Mouse (Mus musculus) ovary, postnatal 36 days (tissue): ENCODE results near the gene Fgfr2.

ENCODE experiments used
- DNase-seq: peaks from one replicate; pipeline ENCODE4 v3.0.0; 2022; ENCODE audit warnings: low spot score, mixed read lengths

Fgfr2 gene

GRCm38 (mm10) chr7:130368036-130368826 is 2754.9 kb downstream of the Fgfr2 start:
- no peak for DNase-seq

DNA sequence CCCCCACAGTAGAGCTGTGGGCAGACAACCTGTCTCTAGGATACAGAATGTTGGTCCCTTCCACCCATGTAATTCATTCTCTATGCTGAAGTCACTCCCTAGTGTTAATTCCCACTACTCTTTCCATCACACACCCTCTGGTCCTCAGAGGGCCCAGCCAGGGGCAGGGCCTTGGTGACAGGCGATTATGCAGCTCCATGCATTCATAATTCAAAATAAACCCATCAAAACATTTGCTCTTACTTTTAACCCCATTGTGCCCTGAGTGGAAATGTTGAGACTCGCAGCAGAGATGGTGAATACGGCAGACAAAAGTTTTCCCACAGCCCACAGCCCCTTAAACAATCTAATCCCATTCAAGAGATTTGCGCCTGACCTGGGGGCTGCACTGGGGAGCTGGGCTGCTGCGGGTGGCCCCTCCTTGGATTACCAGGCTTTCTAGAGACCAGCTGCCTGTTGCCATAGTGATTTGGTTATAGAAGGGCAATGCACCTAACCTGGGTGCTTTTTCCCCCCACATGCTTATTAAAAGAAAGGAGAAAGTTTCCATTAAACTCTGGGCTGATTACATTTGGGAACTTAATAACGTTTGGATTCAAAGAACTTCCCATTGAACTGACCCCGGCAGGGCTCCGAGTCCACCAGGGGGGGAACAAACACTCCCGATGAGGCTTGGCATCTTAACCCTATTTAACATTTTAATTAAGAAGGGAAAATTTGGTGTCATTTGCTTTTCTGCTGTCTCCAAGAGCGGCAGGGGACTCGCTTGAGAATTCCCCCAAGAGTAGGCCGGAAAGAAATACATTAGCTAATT is 2755.7 kb downstream of the Fgfr2 start:
- DNase-seq: no peak

GRCm38 (mm10) chr7:130365711-130366110 is 2757.4 kb downstream of the Fgfr2 start:
- DNase-seq: no peak

DNA sequence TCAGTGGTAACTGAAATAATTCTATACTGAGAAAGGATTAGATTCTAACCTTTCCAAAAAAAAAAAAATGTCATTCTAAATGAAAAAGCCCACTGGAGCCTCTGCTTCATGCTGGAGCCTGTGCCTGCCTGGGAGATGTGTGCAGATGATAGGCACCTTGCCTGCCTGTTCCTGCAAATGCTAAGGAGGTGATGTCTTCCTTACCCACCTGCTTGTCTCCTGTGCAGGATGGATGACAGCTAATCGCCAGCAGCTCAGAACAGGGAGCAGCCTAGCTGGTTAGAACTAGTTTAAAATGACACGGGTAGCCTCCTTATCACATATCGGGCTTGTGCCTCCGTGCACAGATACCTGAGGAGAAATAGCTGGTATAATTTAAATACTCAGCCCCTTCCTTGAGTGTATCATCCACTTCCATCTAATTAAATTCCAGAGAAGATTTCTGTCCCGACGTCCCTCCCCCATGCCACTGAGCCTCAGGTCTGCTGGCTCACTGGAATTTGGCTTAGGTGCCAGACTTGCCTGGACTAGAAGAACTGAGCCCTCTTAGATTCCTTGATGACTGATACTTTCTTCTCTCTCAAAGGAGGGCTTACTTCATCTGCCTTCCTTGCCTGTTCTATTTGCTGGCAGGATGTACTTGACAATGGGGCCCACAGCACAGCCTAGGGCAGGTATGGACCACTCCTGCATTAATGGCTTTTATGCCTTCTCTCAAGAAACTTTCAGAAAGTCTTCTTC is 2782.6 kb downstream of the Fgfr2 start:
- no peak for DNase-seq

GRCm38 (mm10) chr7:130337601-130338000 is 2785.5 kb downstream of the Fgfr2 start:
- no peak for DNase-seq

GRCm38 (mm10) chr7:130335440-130336051 is 2787.6 kb downstream of the Fgfr2 start:
- DNase-seq: no peak

- DNase-seq: no peak
Measured at GRCm38 (mm10) chr7:130332515-130333220, 2790.5 kb downstream of the Fgfr2 start.

DNA sequence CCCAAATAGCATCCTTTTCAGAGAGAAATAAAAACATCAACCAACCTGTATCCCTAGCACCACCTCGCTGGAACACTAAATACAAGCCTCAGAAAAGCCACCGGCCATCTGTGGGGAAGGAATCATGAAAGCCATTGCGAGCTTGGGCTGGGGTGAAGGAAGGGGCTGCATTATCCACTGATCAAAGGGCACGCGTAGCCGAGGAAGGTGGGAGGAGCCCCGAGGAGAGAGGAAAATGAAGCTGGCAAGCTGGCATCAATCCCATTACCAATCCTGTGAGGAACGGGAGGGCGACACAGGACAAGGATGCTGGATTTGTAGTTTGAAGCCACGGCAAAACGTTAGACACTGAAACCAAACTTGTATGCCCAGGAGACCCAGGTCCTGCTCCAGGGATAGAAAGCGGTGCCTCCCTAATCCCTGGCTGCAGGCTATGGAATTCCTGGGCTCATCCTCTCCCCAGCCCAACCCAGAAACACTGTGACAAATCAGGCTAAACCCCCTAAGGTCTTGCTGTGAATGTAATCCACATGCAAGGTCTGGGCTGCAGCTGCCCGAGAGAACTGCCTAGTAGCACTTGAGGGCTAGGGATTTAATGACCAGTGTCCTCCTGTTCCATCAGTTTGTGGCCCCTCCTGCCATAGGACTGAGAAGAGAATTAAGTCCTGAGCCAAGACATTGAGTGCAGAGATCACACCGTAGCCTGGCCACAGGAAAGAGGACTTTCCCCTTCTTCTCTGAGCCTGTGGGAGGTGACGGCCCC is 2795.4 kb downstream of the Fgfr2 start:
- no peak for DNase-seq

DNA sequence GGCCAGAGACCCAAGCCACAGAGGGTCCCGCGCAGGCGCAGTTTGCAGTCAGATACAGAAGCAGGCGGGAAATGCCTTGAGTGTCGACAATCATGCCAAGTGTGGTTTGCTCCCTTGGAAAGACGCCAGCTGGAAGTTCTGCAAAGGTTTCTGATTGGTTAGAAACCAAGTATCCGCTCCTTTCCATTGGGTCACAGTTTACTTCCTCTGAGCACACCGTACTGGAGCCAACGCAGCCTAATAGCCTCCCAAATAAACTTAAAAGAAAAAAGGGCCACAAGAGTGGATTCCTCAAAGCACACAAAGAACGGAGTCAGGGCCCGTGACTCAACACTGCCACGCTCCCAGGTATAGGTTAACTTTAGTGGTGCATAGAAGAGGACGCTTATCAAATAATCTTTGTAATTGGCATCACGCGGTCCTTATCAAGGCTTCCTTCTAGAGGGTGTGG is 2797.1 kb downstream of the Fgfr2 start:
- peak; percentile 51 for DNase-seq

GRCm38 (mm10) chr7:130324716-130325401 is 2798.3 kb downstream of the Fgfr2 start:
- no peak for DNase-seq

DNA sequence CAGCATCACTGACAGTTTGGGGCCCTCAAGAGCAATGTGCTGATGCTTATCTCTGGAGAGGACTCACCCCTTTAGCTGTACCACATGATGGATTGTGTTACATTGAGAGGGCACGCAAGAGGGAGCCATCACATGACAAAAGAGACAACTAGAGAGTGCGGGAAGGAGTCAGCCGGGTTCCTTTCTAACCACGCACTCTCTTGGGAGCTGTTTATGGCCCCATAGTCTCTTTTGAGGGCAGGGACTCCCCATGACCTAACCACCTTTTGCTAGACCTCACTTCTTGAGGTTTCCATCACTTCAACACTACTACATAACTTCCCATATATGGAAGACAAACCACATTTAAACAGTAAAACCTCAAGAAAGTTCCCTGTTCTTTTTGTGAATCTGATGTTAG is 2799.4 kb downstream of the Fgfr2 start:
- DNase-seq: no peak

DNA sequence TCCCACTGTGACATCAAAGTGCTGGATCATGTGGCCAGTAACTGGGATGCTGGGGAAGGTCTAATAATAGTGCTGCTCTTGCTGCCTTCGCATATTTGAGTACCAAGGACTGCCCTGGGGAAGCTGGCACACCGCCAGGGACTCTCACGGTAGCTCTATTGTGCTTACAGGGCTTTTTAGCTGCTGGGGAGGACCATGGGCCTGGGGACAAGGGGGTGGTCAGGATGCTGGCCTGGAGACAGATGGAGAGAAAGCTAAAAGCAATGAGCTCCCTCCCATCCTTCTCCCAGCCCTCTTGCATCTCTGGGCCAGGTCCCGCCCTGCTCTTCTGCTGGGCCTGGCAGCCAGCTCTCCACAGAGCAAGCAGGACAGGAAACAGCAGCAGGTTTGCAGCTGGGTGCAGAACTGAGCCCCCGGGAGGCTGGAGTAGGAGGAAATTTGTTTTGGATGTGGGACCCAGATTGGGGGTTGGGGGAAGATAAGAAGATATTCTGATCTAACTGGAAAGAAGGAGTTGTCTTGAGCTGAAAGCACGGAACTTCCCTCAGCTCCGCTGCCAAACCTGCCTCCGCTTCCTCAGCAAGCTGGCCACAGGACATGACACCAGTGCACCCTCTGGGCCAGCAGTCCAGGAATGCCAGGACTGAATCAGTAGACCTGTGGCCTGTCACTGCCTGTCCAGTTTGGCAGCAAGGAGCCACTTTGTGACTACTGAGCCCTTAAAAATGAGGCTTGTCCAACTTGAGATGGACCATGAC is 2803.2 kb downstream of the Fgfr2 start:
- DNase-seq: peak; percentile 64

- DNase-seq: no peak
Measured at GRCm38 (mm10) chr7:130316294-130316693, 2806.9 kb downstream of the Fgfr2 start.

- no peak for DNase-seq
Measured at GRCm38 (mm10) chr7:130315221-130315620, 2807.9 kb downstream of the Fgfr2 start.

- DNase-seq: no peak
Measured at GRCm38 (mm10) chr7:130314658-130315057, 2808.5 kb downstream of the Fgfr2 start.

- no peak for DNase-seq
Measured at GRCm38 (mm10) chr7:130311362-130311761, 2811.8 kb downstream of the Fgfr2 start.

GRCm38 (mm10) chr7:130309180-130309579 is 2814.0 kb downstream of the Fgfr2 start:
- no peak for DNase-seq

DNA sequence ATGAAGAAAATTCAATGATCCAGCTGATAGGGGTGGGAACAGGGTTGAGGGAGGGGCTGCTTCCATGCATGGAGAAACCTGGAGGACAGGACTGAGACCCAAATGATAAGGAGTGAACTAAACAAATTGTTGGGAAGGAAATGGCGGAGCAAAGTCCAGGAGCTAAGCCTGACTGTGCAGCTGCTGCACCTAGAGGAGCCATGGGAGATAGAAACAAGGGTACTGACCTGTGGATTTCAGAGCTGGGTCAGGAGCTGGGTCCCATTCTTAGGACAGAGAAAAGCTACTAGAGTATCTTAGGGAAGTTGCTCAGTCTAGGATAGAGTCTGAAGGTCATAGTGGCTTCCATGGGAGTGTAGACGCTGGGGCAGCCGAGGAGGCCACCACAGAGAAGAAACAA is 2816.1 kb downstream of the Fgfr2 start:
- DNase-seq: no peak

DNA sequence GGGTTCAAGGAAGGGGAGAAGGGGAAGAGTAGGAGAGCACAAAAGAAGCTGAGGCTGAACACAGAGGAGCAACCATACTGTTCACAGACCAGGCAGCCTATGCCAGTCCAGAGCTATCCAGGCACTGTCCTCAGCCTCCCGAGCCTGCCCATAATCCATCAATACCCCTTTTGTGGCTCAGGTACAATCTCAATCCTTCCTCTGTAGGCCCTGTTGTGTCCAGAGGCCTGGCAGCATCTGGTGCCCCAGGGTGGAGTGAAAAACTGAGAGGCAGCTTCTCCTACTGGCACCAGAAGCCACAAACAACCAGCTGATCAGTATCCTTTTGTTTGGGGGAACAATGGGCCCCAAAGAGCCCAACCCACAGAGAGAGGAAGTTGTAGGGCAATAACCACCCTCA is 2818.5 kb downstream of the Fgfr2 start:
- no peak for DNase-seq
